Mouse (Mus musculus) 3134 (cell line): ENCODE measurements around the gene Tram2.

Source experiments
- DNase-seq: peaks from one replicate; pipeline ENCODE4 v3.0.0-alpha.2; 2011; ENCODE audit warnings: low spot score; ENCODE audit not compliant: insufficient read length; ENCODE audit errors: extremely low read depth

Tram2 gene

GRCm38 (mm10) chr1:21026534-21026933 is 52.5 kb downstream of the Tram2 start:
- DNase-seq = no peak

- no peak for DNase-seq
These were observed 53.8 kb downstream of the Tram2 start for GRCm38 (mm10) chr1:21025203-21025602.

- DNase-seq = no peak
These were observed 55.9 kb downstream of the Tram2 start for GRCm38 (mm10) chr1:21023101-21023500.

- DNase-seq = peak; percentile 86
These were observed 64.6 kb downstream of the Tram2 start for GRCm38 (mm10) chr1:21014463-21014862.

GRCm38 (mm10) chr1:21010282-21010800 is 68.7 kb downstream of the Tram2 start:
- no peak for DNase-seq

- peak; percentile 52 for DNase-seq
These were observed 70.1 kb downstream of the Tram2 start for GRCm38 (mm10) chr1:21008891-21009290.

GRCm38 (mm10) chr1:21007941-21008701 is 70.9 kb downstream of the Tram2 start:
- DNase-seq = peak; percentile 19

- no peak for DNase-seq
These were observed 72.3 kb downstream of the Tram2 start for GRCm38 (mm10) chr1:21006775-21007174.

GRCm38 (mm10) chr1:21004596-21004995 is 74.4 kb downstream of the Tram2 start:
- DNase-seq = no peak

- DNase-seq = no peak
These were observed 76.5 kb downstream of the Tram2 start for GRCm38 (mm10) chr1:21002246-21003142.

GRCm38 (mm10) chr1:20997881-20998389 is 81.1 kb downstream of the Tram2 start:
- no peak for DNase-seq

GRCm38 (mm10) chr1:20997328-20997689 is 81.7 kb downstream of the Tram2 start:
- DNase-seq = no peak

GRCm38 (mm10) chr1:20996603-20997327 is 82.3 kb downstream of the Tram2 start:
- DNase-seq = no peak

- no peak for DNase-seq
These were observed 83.6 kb downstream of the Tram2 start for GRCm38 (mm10) chr1:20995331-20995986.

- DNase-seq = no peak
These were observed 84.7 kb downstream of the Tram2 start for GRCm38 (mm10) chr1:20994338-20994737.

- DNase-seq = no peak
These were observed 85.3 kb downstream of the Tram2 start for GRCm38 (mm10) chr1:20993690-20994089.

- DNase-seq = peak; percentile 44
These were observed 89.5 kb downstream of the Tram2 start for GRCm38 (mm10) chr1:20989461-20990083.

GRCm38 (mm10) chr1:20986378-20987056 is 92.5 kb downstream of the Tram2 start:
- DNase-seq = no peak

- no peak for DNase-seq
These were observed 94.4 kb downstream of the Tram2 start for GRCm38 (mm10) chr1:20984582-20984981.
